Mouse (Mus musculus) mouse trophoblast stem cell (cell line): ENCODE results near the gene Ccdc115.

Experiments
- in situ Hi-C, 2 experiments: fragments of 300-500 bp; cut with MseI, MboI; formaldehyde crosslinking; loops; 2 replicates in 1 of 2; 3 replicates in 1 of 2; pipeline ENCODE4 v1.15.1; 2025

The Ccdc115 gene

DNA sequence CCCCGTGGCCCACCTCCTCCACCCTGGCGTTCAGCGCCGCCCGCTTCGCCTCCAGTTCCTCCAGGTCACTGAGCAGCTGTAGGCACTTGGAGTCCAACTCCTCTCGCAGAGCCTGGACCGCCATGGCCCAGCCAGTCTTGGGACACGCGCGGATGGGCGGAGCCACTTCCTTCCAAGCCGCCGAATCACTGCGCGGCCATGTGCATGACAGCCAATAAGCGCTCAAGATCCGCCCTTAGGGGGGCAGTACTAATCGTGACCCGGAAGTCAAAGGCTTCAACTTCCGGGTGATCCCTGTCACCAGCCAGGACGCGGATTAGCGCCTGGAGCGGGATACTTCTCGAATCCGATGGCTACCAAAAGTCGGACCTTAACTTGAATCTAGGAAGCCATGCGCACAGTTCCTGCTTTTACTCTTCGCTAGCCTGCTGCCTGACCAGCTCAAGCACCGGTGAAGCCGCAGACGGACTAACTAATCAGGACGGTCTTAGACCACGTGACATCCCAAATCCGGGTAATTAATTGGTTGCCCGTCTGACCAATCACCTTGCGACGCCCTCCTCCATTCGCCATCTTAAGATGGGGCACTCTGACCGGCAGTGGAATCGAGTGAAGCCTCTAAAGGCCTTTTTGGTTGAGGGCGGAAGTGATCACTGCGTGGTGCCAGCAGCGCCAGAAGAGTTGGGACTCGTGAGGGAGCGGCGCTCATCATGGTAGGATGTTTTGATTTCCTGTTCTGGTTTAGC is at the start of gene Ccdc115, which contains the start of gene Imp4:
TSS of gene Ccdc115 (minus strand) at position 458 of the 746 bp plus-strand sequence.
TSS of gene Imp4 (plus strand) at position 637 of the 746 bp plus-strand sequence.
- in situ Hi-C loops, result no loop called here

- in situ Hi-C loops, result no loop called here
These were observed 47.9 kb upstream of the Ccdc115 start for GRCm38 (mm10) chr1:34487383-34487782.

- in situ Hi-C loops, result no loop called here
These were observed 46.2 kb upstream of the Ccdc115 start for GRCm38 (mm10) chr1:34485461-34486188.

GRCm38 (mm10) chr1:34484470-34484869 is 45.0 kb upstream of the Ccdc115 start:
- in situ Hi-C loops, result no loop called here

- in situ Hi-C loops, result no loop called here
These were observed 42.6 kb upstream of the Ccdc115 start for GRCm38 (mm10) chr1:34481920-34482669.

- in situ Hi-C loops, result no loop called here
These were observed 41.3 kb upstream of the Ccdc115 start for GRCm38 (mm10) chr1:34480801-34481200.

DNA sequence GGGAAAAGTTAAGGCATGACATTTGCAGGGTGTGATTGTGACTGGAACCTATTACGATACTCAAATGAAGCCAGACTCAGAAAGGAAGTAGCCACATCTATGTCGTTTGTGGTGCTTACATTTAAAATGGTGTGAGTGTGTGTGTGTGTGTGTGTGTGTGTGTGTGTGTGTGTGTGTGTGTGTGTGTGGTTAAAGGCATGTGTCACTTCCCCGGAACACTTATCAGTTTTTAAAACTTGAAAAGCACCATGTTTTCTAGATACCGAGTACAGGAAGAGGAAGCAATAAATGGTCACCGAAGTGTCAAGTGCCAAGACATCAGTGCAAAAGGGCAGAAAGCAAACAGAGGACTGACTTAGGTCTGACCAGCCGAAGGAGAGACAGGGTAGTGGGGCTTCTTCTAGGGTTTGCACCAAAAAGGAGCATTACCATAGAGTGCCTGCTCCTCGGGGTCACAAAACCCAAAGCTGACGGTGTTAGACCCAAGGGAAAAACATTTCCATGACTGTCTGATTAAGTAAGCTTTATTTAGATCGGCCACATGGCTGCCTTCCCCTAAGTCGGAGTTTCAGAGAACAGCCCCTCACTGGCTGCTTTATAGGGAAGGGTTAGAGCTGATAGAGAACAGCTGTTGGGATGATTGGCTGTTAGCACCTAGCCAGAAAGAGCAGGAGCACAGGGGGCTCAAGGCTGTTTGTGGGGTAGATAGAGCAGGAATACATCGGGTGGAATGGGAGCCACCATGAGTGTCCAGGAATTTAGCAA is 39.6 kb upstream of the Ccdc115 start:
- in situ Hi-C loops, result no loop called here

- in situ Hi-C loops, result no loop called here
These were observed 33.2 kb upstream of the Ccdc115 start for GRCm38 (mm10) chr1:34472427-34473300.

GRCm38 (mm10) chr1:34469801-34470200 is 30.3 kb upstream of the Ccdc115 start:
- in situ Hi-C loops, result no loop called here

DNA sequence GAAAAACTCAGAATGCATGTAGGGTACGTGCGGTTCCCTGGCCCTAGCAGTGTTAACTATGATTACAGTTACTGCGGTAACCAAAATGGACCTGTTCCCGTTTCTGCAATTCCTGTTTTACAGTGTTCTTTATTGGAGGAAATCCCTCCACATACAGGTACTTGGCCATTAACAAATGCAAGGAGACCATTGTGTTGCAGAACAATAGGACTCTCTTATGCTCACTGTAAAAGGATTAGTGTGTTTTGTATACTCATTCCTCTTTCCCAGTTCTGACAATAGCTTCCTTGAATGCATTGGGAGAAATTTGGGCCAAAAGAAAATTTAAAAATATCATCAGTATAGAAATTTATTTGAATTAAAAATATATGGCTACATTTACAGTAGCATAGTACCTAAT is 29.0 kb upstream of the Ccdc115 start:
- in situ Hi-C loops, result no loop called here

GRCm38 (mm10) chr1:34468051-34468450 is 28.6 kb upstream of the Ccdc115 start:
- in situ Hi-C loops, result no loop called here

DNA sequence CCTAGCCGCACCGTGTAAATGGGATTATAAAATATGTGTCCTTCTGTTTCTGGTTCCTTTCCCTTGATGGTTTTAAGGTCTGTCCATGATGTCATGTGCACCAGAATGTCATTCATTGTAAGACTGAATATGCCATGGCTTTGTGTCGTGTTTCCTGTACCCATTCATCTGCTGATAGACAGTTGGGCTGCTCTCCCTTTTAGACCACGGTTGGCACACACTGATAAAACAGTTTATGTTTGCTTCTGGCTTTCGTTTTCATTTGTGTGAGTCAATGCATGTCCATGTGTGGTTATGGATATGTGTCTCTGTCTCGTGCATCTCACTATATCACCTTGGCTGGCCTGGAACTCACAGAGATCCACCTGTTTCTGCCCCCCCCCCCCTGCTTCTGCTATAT is 26.0 kb upstream of the Ccdc115 start:
- in situ Hi-C loops, result no loop called here

GRCm38 (mm10) chr1:34464310-34464817 is 24.9 kb upstream of the Ccdc115 start:
- in situ Hi-C loops, result no loop called here

DNA sequence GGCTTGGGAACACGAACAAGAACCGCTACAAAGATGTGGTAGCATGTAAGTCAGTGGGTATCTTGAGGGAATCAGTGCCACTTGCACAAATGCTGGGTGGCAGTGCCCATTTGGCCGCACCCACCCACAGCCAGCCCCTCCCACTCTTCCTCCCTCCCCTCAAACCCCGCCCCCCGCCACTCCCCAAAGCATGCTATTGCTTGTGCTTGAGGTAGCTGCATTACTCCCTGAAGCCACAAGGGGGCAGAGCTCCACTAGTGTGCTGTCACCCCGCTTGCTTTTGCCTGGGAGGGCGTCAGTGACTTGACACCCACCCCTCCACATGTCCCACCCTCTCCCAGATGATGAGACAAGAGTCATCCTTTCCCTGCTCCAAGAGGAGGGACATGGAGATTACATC is 23.3 kb upstream of the Ccdc115 start:
- in situ Hi-C loops, result no loop called here

DNA sequence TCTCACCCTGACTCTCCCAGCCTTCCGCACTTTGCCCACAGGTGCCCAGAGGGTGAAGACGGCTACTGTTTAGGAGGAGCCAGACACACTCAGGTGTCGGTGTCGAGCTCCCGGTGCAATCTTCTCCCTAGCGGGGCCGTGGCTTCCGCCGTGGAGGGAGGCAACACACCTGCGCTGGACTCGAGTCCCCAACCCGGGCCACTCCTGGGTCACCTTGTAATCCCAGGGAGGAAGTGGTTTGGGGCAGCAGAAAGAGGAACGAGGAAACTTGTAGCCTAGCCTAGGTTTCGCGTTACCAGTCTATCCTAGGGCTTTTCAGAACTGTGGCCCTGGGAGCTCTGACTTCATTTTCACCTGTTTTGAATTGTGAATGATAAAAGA is 20.6 kb upstream of the Ccdc115 start:
- in situ Hi-C loops, result no loop called here

DNA sequence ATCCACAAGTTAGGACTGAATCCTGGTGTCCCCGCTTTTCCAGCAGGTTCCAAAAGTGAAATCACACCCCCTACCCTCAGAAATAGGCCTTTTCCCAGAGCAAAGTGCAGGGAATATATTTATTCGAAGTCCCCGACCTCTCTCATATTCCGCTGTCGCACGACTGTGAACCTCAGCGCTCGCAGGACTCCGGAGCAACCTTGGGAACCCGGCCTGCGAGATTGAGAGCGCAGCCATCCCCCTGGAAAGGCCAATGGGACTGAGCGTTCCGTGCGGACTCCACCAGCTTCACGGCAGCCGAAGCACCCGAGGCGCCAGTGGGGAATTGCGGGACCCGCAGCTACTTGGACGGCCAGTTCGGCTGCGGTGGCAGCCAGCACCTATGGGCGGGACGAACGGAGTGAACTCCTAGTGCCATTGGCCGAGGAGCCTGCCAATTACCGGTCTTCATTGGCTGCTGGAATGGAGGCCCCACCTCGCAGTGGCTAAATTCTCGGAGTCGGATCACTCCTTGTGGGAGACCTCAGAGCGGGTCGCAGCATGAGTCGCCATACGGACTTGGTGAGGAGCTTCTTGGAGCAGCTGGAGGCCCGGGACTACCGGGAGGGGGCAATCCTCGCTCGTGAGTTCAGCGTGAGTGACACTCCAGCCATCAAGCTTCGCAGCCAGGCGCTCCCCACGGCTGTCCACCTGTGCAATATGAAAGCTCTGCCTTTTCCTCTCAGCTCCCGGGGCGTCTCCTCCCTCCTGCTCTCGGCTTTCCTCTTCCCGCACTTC is 20.0 kb upstream of the Ccdc115 start, which contains the start of gene Ptpn18:
TSS of gene Ptpn18 (plus strand) at position 479 of the 777 bp plus-strand sequence.
- in situ Hi-C loops, result no loop called here

- in situ Hi-C loops, result no loop called here
These were observed 19.0 kb upstream of the Ccdc115 start for GRCm38 (mm10) chr1:34458431-34458830.

DNA sequence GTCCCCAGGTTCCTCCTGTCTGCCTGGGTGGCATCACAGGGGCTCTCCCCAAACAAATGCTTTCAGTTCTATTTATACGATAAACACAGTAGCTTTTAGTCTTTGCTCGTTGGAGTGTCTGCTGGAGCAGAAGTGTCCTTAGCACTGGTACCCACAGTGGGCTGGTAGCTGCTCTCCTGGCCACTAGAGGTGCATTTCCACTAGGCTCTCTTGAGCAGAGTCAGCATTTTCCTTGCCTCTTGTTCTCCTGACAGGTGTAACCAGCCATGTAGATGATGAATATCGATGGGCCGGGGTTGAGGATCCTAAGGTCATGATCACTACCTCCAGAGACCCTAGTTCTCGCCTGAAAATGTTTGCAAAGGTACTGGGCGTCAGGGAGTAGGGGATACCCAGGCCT is 3.7 kb upstream of the Ccdc115 start:
- in situ Hi-C loops, result no loop called here

GRCm38 (mm10) chr1:34439961-34440630 is 624 bp upstream of the Ccdc115 start:
- in situ Hi-C loops, result no loop called here
